Mouse (Mus musculus) frontal cortex, adult (tissue): Measurements from ENCODE around the gene Ccdc9.

Source experiments
- ATAC-seq: cut with Nextera tagmentation; 2 replicates; pipeline ENCODE4 v1.9.2; 2017; ENCODE audit warnings: mild to moderate bottlenecking, moderate library complexity, mixed read lengths; ENCODE audit not compliant: low TSS enrichment

The Ccdc9 gene

DNA sequence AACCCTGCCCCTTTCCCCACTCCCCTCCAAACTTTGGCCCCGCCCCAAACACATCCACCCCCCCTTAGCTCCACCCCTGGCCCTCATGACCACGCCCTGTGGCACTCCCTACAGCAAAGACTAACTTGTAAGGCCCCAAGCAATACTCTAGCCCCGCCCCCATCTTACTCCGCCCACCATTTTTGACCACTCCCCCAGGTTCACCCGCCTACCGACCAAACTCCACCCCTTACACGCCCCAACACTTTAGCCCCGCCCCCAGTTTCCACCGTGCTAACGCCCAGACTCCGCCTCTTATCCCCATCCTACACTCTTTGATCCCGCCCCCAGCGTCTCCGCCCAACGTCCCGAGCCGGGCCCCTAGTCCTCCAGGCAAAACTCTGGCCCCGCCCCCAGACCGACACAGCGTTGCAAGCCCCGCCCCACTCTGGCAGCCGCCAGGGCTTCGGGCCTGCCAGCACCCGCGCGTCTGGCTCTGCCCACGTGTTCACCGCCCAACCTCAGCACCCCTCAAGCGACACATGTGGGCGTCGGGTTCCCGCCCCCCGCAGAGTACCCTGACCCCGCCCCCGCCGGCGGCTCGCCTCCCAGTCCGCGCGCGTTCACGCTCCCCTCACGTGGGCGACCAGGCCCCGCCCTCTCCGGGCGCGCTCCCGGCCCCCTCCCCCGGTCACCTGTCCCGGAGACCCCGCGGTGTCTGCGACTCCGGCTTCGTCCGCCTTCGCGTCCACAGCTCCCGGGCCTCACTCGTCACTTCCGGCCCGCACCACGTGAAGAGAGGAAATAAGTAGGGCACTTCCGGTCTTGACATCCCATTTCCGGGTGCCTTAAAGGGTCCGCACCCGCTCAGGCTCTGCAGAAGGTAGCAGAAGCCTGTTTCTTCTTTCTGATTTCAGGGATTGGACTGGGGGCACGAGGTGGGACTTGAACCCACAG, at the start of gene Ccdc9:
Gene Ccdc9 (minus strand): TSS at position 770 of the 936 bp plus-strand sequence.
- peak; percentile 92 for ATAC-seq

DNA sequence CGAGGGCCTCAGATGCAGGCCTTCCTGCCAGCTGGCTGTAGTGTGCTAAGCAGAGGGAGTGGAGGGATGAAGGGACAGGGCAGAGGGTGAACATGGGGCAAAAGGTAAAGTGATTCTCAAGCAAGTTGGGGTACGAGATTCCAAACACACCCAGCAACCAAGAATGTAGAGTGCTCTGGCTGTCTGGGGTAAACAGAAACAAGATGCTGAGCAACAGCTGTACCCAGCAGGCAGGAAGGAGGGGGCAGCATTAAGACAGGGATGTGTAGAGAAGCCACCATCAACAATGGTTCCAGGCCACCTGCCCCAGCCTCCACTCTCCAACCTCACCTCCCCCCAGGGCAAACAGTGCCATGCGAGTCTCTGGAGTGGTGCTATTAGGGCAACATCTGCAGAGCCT, 42.6 kb upstream of the Ccdc9 start:
- ATAC-seq = no peak

DNA sequence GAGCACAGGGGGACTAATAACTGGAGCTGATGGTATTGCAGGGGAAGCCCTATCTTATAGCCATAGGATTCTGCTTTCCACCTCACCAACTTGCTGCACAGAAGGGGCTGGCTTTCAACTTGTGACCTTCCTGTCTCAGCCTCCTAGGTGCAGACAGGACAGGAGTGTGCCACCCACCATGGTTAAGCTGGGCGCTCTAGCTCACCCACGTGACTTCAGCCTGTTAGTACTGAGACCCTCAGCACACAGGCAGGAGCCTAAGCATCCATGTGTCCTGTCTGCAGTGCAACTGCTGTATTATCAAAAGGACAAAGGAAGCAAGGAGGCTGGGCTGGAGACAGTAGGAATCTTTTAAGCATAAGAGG, 40.0 kb upstream of the Ccdc9 start:
- peak; percentile 38; the same call in 1 of the 2 replicates for ATAC-seq

DNA sequence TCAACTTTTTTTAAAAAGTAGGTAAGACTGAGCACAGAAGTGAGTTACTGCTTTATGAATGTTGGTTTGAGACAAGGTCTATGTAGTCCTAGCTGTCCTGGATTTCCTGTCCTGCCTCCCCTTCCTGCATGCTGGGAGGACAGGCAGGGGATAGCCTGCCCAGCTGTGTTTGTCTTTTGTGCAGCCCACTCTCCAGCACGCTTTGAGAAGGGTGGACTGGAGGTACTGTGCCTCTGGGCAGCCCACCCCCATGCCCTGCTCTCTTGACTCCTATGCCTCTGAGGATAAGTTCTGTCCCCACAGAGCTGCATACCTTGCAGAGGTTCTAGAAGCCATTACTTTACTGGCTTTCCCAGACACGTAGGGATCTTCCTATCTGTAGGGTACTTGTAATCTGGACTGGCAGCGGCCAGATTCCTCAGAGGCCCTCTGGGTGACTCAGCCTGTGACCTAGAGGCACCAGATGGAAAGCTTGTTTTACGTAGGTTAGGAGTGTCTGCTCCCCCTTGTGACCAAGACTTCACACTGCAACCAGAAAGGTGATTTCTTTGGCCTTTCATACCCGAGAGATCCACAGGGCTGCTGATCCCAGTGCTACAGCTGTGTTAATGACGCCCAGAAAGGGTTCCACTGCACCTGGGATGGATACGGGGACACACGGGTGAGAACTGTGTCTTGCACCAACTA, 39.5 kb upstream of the Ccdc9 start:
- ATAC-seq = peak; percentile 71

DNA sequence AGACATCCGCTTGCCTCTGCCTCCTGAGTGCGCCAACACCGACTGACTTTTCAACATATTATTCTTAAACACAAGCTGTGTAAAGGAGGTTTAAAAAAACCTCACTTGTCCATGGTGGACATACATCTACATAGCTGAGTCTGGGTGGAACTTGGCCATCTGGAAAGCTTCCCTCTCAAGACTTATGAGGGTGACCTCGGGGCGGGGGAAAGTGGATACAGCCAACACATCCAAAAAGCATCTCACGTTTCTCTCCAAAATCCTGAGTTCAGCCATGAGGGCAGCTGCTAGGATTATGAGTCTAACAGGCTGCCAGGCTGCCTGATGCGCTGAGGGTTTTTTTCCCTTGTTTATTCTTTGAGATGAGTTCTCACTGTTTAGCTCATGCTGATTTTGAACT, 38.1 kb upstream of the Ccdc9 start:
- no peak for ATAC-seq

DNA sequence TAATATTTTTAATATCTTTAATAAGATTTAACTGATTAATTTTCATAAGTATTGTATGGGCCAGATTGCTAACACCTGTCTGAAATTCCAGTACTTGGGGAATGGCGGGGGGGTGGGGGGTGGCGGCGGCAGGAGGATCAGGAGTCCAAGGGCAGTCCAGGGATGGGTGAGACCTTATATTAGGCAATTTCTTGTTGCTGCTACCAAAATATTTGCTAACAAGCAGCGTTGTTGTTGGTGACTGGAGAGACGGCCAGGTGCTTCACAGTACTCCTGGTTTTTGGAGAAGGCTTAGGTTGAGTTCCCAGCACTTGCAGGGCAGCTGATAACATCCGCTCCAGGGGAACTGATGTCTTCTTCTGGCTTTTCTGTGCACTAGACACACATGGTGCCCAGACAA, 33.9 kb upstream of the Ccdc9 start:
- ATAC-seq = no peak

DNA sequence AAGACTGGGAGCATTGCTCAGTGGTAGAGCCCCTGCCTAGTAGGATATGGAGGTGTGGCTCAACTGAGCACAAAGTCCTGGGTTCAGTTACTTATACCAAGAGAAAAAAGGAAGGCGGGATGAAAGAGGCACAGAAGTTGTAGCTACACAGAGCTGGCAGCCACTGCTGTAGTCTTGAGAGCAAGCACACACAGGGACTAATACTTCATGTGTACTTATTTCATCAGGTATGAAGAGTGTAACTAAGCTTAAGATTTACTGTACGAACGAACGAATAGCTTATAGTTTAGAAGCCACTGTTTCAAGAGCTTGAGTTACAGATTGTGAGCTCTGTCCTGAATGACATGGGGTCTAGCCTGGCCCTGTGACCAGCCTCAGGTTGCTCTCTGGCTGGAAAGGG, 32.6 kb upstream of the Ccdc9 start:
- ATAC-seq = no peak

DNA sequence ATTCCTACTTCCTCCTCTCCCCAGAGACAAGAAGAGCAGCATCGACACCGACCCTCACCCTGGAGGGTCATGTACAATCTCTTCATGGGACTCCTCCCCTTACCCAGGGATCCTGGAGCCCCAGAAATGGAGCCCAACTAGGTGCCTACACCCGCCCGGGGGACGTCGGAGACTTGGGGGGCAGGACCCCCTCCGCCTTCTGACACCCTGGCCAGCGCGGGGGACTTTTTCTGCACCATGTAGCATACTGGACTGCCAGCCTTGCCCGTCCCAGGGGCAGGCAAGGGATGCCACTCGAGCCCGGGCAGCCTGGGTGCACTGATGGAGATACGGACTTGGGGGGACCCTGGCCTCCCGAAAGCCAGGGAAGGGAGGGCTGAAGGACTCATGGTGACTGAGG, 30.5 kb upstream of the Ccdc9 start:
- no peak for ATAC-seq

DNA sequence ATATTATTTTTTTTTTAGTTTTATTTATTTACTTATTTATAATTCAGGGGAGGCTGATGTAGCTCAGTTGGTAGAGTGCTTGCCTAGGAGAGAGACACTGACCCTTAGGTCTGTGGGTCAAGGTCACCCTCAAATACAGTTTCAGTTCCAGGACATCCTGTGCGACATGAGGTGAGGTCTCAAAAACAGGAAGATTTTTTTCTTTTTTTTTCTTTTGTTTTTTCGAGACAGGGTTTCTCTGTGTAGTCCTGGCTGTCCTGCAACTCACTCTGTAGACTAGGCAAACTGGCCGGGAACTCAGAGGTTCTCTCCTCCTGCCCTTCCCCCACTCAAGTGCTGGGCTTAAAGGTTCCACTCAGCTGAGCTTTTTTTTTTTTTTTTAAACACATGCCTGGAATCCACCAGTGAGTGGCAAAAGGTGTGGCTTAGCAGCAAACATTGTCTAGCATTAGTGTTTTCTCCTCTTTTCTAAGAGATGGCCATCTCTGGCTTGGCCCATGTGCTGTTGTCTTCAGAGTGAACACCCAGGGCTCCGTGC, 28.7 kb upstream of the Ccdc9 start:
- ATAC-seq = no peak

DNA sequence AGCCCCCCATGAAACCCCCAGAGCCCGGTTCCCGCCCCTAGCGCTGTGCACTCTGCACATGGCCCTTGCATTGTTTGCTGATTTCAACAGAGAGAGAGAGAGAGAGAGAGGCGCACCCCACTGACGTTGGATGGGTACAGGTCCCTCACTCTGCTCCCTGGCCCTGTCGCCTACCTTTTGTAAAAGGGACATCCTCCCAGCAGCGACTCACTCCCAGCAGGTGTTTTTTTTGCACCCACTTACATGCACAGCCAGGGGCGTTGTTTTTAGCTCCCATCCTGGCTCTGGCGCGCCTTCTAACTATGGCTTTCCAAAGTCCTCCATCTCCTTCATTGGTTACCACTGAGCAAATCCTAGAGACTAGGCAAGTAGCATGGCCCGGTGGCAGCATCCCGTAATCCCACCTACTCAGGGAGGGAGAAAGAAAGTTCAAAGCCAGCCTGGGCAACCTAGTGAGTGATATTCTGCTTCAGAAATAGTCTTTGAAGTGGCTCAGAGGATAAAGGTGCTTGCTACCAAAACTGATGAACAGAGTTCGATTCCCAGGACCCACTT, 27.7 kb upstream of the Ccdc9 start:
- peak; percentile 25 for ATAC-seq

DNA sequence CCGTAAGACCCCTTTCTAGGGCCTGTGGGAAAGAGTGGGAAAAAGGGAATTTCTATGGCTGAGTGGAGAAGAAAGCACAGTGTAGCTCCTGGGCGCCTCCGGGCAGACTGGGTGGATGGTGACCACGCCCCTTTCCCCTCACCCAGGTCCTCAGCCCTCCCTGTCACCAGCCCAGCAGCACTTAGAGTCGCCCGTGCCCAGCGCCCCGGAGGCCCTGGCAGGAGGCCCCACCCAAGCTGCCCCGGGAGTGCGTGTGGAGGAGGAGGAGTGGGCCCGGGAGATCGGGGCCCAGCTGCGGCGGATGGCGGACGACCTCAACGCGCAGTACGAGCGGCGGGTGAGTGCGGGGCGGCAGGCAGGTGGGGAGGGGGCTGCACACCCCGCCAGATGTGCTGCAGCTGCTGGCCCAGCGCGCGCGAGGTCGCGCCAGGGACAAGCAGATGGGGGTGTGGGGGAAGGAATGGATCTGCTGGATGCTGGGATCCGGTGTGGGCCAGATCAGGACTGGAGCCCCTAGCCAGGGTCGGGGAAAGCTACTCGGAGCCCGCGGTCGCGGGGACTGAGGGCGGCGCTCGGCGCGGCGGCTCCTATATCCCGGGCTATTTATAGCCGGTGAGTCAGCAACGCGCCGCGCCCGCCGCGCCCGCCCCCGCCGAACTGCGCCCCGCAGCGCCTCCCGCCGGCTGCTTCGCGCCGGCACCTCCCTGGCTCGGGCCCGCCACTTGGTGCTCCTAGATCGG, 27.1 kb upstream of the Ccdc9 start:
- peak; percentile 41 for ATAC-seq

DNA sequence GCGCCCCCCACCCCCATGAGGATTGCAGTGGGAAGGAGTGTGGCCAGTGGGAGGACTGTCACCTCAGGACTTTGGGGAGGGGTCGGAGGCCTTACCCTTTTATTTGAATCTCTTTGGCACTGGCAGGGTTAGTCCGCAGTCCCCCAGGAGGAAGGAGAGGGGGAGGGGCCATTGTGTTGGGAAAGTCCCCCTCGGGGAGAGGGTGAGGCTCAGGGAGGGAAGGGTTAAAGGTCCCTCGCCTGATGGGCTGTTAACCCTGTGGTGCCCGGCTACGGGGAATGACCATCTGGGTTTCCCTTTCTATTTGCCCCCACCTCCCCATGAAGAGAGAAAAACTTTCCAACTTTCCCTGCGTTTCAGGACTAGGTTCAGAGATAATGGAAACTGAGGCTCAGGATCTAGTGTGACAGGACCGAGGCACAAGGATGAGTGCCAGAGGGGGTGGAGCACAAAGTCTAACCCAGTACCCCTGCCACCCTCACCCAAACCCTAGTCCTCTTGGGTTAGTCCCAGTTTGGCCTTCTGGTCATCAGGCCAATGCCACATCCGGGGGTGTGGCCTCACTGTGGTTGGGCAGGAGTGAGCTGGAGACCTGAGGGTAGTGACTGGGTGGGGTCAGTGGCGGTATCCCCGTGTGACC, 26.2 kb upstream of the Ccdc9 start:
- no peak for ATAC-seq

DNA sequence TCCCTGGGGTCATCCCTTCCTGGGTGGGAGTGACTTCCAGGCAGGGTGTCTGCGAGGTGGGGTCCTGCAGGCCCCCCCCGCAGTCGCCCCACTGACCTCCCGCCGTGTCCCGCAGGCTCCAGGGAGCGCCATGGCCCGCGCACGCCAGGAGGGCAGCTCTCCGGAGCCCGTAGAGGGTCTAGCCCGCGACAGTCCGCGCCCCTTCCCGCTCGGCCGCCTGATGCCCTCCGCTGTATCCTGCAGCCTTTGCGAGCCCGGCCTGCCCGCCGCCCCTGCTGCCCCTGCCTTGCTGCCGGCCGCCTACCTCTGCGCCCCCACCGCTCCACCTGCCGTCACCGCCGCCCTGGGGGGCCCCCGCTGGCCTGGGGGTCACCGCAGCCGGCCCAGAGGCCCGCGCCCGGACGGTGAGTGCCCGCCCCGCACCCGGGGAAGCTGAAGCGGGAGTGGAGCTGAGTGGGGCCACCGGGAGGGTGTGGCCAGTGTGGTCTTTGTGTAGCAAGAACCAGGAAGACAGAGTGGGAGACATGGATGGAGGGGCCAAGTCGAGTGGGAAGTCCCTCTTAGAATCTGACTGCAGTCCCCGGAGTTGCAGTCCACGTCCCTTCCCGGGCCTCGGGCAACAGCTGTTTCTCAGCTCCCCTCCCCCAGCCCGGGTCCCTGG, 25.5 kb upstream of the Ccdc9 start:
- ATAC-seq = no peak

DNA sequence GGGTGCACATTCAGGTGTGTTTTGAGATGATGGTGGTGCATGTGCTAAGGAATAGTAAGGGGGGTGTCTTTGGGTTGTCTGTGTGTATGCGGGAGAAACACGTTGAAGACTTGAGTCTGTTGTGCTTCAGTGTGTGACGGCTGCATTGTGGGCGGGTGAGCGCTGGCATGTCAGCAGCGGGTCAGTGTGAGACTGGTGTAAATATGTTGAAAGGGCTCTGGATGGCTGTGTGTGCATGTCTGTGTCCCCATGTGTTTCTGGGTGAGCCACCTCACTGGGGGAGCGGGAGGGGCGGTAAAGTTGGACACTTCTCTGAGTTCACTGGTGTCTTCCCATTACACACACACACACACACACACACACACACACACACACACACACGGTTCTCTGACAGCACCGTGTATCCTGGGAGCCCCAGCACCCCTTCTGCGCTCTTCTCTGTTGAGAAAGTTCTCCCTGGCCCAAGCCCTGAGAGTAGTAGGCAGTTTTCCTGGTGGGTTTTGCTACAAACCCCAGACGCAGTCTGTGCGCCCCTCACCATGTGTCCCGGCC, 24.9 kb upstream of the Ccdc9 start:
- ATAC-seq = no peak

DNA sequence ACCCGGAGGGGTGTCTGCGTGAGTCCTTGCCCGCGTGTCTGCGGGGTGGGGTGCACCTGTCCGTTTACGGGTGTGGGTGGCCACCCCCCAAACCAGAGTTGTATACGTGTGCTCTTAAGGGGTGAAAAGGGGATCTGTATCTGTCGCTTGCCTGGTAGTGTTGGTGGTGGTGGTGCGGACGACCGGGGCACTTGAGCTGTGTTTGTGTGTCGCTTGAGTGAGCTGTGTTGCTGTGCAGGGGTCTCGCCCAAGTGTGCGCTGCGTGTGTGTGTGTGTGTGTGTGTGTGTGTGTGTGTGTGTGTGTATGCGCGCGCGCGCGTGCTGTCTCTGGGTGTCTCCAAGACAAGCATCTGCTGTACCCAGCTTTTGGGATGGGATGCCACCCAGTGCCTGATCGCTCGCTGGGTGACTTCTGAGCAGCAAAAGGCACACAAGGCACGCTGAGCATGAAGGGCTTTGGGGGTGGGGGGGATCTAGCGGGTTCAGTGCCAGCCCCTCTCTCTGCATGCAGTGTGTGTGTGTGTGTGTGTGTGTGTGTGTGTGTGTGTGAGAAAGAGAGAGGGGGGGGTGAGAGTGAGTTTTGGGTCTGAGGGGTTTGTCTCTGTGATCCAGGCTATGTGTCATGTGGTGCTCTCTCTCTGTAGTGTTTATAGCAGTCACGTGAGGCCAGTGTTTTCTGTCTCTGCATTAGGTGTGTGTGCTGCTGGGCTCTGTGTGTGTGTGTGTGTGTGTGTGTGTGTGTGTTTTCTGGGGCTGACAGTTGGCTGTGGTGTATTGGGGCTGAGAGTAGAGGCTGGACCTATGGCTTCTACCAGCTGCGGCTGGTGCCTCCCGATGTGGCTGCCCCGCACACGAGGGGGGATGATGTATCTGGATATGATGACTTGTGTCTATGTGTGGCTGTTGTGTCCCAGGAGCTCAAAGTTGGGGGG, 24.2 kb upstream of the Ccdc9 start:
- ATAC-seq = no peak

DNA sequence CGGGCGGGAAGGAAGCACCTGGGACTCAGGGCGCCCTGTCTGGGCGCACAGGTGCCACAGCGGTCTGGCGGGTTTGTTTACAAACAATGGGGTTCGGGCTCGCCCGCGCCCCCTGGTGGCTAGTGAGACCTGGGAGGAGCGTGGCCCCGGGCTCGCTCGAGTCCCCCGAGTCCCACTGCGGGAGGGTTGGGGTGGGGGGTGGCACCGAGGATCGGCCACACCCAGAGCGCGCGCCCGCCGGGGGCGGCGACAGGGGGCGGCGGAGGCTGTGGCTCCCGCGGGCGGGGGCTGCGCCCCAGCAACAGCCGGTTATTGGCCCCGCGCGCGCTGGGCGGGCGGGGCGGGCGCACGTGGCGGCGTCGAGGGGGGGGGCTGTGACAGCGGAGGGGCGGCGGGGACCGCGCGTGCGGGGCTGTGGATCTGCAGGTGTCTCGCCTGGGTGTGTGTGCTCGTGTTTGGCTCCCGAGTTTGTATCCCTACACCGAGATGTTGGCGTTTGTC, 23.5 kb upstream of the Ccdc9 start:
- peak; percentile 7; the same call in 1 of the 2 replicates for ATAC-seq

DNA sequence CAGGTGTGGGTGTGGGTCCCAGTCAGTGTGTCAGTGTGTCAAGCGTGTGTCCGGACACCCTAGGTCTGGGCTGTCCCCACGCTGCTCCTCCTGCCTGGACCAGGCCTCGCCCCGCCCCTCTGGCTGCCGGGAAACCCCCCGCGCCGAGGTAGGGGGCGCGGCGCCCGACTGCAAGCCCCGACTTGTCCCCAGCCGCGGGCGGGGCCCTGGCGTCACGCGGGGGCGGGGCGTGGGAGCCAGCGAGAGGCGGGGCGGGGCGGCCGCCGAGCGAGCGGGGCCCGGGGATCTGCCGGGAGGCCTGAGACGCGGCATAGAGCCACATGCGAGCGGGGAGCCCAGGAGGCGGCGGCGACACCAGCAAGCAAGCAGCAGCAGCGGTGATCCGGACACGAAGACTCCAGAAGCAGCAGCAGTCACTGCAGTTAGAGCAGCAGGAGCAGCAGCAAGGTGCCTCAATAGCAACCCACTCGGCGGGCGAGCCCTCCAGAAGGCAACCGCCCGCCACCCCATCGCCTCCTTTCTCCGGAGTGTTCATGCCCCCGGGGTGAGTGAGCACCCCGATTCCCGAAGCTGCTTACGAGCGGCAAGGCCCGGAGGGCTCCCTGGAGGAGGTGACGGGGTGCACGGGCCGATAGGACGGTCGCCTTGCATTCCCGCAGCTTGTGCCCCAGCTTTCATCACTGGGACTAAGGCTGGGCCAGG, 22.9 kb upstream of the Ccdc9 start:
- ATAC-seq = peak; percentile 11

DNA sequence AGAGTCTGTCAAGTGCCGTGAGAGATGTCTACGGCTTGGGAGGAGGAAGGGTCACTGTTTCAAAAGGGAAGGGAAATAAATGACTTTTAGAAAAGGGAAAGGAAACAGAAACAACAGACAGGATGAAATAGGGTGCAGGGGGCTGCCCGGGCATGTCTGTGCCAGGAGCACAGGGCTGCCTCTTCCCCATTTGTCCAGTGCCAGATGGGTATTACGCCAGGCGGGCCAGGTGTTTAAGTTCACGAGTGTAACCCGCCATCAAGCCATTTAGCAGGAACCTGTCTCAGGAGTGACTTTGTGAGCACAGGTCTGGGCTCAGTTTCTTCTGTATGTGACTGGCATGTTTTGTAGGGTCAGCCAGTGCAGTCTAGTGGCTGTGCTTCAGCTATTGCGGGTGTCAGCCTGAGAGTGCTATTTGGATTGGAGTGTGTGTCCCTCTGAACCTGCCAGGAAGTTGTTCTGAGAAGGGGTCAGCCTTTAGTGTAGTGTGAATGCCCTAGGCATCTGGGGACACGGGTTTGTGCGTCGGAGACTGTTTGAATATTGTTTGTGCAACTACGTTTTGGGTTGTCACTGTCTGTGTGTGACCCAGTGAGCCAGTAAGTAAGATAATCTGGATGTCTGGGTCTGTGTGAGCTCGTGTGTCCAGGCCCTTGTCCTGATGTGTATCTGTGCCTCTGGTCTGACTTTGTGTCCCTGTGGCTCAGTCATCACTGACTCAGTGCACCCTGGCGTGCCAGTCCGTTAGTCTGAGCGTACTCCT, 22.1 kb upstream of the Ccdc9 start:
- no peak; the same call in 1 of the 2 replicates for ATAC-seq
